Mouse (Mus musculus) hindlimb bud, embryonic 11.5 days (tissue): ENCODE data around the gene Serp2.
"Not testable (repeated sequence)": the region's sequence is repeated elsewhere in the genome, so short reads cannot be mapped to it uniquely, and the experiment has no call there.

ENCODE experiments used
- DNase-seq: peaks from one replicate; pipeline ENCODE4 v3.0.0-alpha.2; 2012; ENCODE audit warnings: low read depth, low spot score; ENCODE audit errors: extremely low spot score

Serp2 gene

GRCm38 (mm10) chr14:76570292-76570691 is 13.6 kb upstream of the Serp2 start:
- DNase-seq: no peak

- no peak for DNase-seq
Observed at GRCm38 (mm10) chr14:76569271-76569961, 12.7 kb upstream of the Serp2 start.

DNA sequence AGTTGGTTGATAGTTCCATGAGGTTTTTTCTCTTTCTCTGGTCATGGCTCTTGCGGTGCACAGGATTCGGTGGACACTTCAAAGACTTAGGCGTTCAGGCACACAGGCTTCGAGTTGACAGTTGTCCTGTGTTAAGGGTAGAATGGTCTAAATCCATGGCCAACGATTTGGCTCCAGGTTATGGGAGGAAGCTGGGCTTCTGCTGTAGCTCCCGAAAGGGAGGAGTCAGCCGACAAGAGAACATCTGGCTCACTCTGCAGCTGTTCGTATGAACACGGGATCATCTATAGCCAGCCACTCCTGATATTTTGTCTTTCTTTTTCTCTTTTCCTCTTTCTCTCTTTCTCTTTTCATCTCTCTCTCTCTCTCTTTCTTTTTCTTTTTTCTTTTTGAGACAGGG is 11.9 kb upstream of the Serp2 start:
- DNase-seq: no peak

DNA sequence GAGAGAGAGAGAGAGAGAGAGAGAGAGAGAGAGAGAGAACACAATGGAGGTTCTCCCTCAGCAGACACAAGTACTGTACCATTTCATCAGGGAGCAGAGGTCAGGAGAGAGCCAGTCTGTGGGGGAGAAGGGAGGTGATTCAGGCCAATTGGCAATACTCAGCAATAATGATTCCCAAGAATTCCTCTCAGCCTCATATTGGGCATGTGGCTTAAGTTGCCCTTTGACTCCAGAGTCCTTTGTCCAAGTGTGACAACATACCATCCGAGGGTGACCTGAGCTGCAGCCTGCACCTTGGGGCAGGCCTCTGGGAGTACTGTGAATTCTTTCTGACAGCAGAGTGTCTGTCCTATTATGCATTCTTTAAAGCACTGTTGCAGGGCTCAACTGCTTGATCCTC is 10.6 kb upstream of the Serp2 start:
- DNase-seq: no peak

DNA sequence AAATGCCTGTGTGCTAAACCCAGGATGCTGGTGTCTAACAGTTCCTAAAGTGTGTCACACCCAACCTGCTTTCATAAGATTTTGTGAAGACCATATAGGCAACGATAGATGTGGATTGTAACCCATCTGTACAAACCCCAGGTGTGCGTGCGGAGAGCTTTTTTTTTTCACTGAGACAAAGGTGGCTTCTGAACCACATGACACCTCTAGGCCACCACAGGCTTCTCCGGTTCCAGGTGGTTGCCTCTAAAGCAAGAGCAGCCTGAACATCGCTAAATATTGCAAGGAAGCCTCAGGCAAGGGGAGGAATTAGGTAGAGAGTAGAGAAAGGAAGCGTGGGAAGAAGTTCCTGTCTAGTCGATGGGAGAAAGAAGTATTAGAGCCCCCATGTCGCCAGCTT is 10.0 kb upstream of the Serp2 start:
- no peak for DNase-seq

DNA sequence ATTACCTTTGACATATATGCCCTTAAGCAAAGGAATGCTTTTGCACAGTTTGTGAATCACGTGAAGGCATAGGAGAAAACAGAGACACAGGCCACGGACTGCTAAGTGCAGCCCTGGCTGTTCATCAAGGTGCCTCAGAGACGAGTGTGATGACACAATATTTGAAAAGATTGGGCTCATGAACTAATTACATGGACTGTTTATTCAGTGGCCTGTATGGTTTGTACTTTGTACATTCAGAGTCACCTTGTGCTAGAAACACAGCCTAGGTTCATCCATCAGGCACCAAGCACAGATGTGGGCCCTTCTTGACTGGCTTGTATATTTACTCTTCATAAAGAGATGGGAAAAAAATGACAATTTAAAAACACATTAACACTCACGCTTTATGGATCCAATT is 9.5 kb upstream of the Serp2 start:
- DNase-seq: no peak

- no peak for DNase-seq
Observed at GRCm38 (mm10) chr14:76559208-76559607, 2.5 kb upstream of the Serp2 start.

- DNase-seq: not testable (repeated sequence)
Observed at GRCm38 (mm10) chr14:76558171-76558570, 1.5 kb upstream of the Serp2 start.

- DNase-seq: no peak
Observed at GRCm38 (mm10) chr14:76556031-76556851, 448 bp downstream of the Serp2 start.

DNA sequence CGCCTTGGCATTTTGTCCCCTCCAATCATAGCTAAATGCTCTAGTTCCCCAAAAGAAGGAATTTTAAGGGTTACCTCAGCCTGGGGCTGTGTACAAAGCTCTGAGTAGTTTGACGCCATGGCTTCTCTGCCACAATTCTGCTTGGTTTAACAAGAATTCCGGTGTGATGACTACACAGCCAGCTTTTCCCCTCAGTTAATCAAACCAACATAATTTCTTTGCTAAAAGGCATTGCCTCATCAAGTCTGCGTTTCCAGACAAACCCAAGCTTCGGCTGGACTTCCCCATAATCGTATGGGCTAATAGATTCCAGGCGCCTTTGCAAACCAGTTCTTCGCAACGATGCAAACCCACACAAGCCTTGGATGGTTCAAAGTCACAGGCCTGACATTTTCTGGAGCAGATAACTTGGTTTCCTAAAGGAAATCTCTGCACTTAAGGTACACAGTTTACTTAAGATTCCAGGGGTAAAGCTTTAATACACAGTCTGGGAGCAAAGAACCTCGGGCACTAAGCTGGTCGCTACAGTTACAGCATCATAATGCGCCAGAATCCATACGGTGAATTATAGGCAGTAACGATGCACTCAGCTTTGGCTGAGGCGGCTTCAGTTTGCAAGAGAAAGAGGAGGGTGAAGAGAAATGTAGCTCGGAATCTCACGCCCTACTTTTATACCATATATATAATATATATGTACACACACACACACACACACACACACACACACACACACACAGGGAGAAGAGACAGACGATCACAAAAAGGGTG is 1.2 kb downstream of the Serp2 start:
- DNase-seq: no peak

DNA sequence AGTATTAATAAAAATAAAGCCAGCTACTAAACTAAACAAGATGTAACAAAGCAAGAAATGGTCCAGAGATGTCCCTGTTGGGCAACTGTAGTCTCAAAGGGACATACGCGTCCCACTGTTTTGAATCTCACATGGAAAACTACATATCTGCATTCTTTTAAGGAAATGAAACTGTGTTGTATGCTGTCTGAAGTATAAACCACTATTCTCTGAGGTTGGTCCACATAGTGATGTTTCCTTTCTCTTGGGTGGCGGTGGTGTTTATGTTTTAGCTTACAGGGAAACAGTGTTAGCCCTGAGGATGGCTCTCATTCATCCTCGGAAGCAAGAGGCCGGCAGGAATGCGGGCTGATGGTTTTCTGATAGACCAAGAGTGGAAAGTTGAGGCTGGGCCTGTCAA is 12.6 kb downstream of the Serp2 start:
- no peak for DNase-seq

GRCm38 (mm10) chr14:76541341-76541740 is 15.3 kb downstream of the Serp2 start:
- no peak for DNase-seq

- DNase-seq: no peak
Observed at GRCm38 (mm10) chr14:76540005-76540670, 16.6 kb downstream of the Serp2 start.

GRCm38 (mm10) chr14:76536921-76537320 is 19.8 kb downstream of the Serp2 start:
- DNase-seq: no peak

- no peak for DNase-seq
Observed at GRCm38 (mm10) chr14:76535096-76535495, 21.6 kb downstream of the Serp2 start.

GRCm38 (mm10) chr14:76533170-76533815 is 23.4 kb downstream of the Serp2 start:
- DNase-seq: no peak

- no peak for DNase-seq
Observed at GRCm38 (mm10) chr14:76532257-76533169, 24.2 kb downstream of the Serp2 start.

GRCm38 (mm10) chr14:76531027-76531660 is 25.5 kb downstream of the Serp2 start:
- no peak for DNase-seq

DNA sequence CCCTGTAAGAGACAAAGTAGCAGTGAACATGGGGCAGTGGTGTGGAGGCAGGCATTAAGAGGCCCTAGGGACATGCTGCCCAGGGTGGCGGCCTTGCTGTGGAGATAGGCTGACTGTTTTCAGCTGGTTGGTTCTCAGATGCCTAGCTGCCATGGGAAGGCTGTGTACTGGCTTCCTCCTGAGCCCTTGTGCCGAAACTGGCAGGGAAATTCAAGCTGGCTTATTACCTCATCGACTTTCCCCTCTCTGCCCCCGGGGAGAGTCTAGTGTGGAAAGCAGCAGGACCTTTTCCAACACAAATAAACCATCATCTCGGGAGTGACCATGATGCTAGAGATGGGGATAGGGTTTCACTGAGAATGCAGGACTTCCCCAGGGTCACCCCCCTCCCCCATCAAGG is 28.0 kb downstream of the Serp2 start:
- no peak for DNase-seq
